Mouse (Mus musculus) liver, postnatal 0 days (tissue): Measurements from ENCODE around the gene Cpne8. TPM values are rescaled to one million over a fixed set of nuclear protein-coding genes. Genes with fewer than 3 reads are reported as not detected.
"Not testable (repeated sequence)": the region's sequence is repeated elsewhere in the genome, so short reads cannot be mapped to it uniquely, and the experiment has no call there.

ENCODE experiments used
- ATAC-seq: fragments of 200-750 bp; cut with Nextera tagmentation; 2 replicates; pipeline ENCODE4 v1.8.0; 2017; ENCODE audit warnings: mild to moderate bottlenecking, moderate library complexity
- DNase-seq: peaks from one replicate; pipeline ENCODE4 v3.0.0-alpha.2; 2016
- H3K27ac ChIP-seq: fragments of 300-500 bp; sonication (generic); 2 replicates; pipeline ENCODE4 v1.5.1; 2014; ENCODE audit warnings: antibody characterized with exemption, moderate library complexity, mild to moderate bottlenecking, low read depth
- H3K27me3 ChIP-seq: fragments of 300-500 bp; sonication (generic); 2 replicates; pipeline ENCODE4 v1.6.1; 2014; ENCODE audit warnings: low read length, control low read depth, mixed read lengths; ENCODE audit not compliant: insufficient read depth
- H3K36me3 ChIP-seq: fragments of 300-500 bp; sonication (generic); replicated peaks from 2 replicates; pipeline ENCODE4 v1.6.1; 2014; ENCODE audit warnings: mild to moderate bottlenecking, control low read depth, low read length, moderate library complexity, mixed read lengths; ENCODE audit not compliant: insufficient read depth
- H3K4me1 ChIP-seq: fragments of 300-500 bp; sonication (generic); 2 replicates; pipeline ENCODE4 v1.6.1; 2014; ENCODE audit warnings: antibody characterized with exemption, mild to moderate bottlenecking, control low read depth; ENCODE audit not compliant: insufficient read depth
- H3K4me2 ChIP-seq: fragments of 300-500 bp; sonication (generic); 2 replicates; pipeline ENCODE4 v1.6.1; 2014; ENCODE audit warnings: low read depth, mild to moderate bottlenecking, low read length, moderate library complexity, mixed read lengths
- H3K4me3 ChIP-seq: fragments of 300-500 bp; sonication (generic); 2 replicates; pipeline ENCODE4 v1.5.1; 2014; ENCODE audit warnings: low read depth, low read length
- H3K9ac ChIP-seq: fragments of 300-500 bp; sonication (generic); replicated peaks from 2 replicates; pipeline ENCODE4 v1.6.1; 2014; ENCODE audit warnings: mild to moderate bottlenecking, moderate library complexity
- H3K9me3 ChIP-seq: fragments of 300-500 bp; sonication (generic); 2 replicates; pipeline ENCODE4 v1.6.1; 2016; ENCODE audit warnings: mild to moderate bottlenecking, control low read depth, low read length, mixed read lengths
- CTCF ChIP-seq: sonication (generic); IDR thresholded peaks from 2 replicates; pipeline ENCODE4 v1.5.1; 2016; ENCODE audit warnings: antibody characterized with exemption, low read depth
- EP300 ChIP-seq: IDR thresholded peaks from 2 replicates; pipeline ENCODE4 v1.6.1; 2016; ENCODE audit warnings: antibody characterized with exemption, low read depth, mild to moderate bottlenecking
- WGBS: fragments of 180-500 bp; shearing (Covaris S2); extraction: QIAGEN DNeasy Blood & Tissue Kit; methylation state at CpG from one replicate; pipeline ENCODE4 v1.1.7; 2014; ENCODE audit not compliant: insufficient replicate concordance; 5-methylcytosine and 5-hydroxymethylcytosine counted together
- polyA plus RNA-seq: library from polyadenylated mRNA; unstranded; fragments of >200 nt; fragmentation: Nextera tagmentation; extraction: Ambion mirVana; gene quantifications from 2 replicates; pipeline ENCODE4 v1.2.1, GENCODE M21; 2015

Cpne8 gene
- polyA plus RNA-seq, 1 experiment from 2014 or later = 2.5 TPM

DNA sequence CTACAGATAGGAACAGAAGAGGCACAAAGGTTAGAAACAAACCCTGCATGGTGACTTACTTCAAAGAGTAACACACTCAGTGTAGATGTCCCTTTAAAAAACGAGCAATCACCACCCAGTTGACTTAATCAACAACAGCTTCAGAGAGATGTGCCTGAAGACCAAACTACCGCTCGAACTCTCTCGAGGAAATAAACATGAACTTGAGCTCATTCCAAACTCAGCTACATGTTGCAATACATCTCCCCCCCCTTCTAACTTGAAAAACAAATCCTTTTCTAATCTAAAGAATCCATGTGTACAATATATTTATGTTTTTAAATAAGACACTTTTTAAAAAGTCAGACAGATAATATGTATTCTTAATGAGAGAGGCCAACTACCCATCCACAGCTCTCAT, 59.5 kb downstream of the Cpne8 start:
- Histone ChIP-seq H3K4me2 (no peak overlapping the region), H3K4me3 (no peak overlapping the region), H3K4me1 (no peaks in the 10 kb centered on the region), H3K9ac (no peak overlapping the region), H3K9me3 (no peaks in the 10 kb centered on the region), H3K27ac (no peak overlapping the region), H3K27me3 (no peaks in the 10 kb centered on the region), H3K36me3 (no peaks in the 10 kb centered on the region)
- ATAC-seq = no peak
- no peak for DNase-seq
- TF ChIP-seq EP300 (no peak), CTCF (no peak)
- WGBS = 53% methylated on average over 4 of the region's 4 CpGs

GRCm38 (mm10) chr15:90616116-90616798, 63.0 kb downstream of the Cpne8 start:
- H3K27me3 ChIP-seq = no peaks in the 10 kb centered on the region
- no peaks in the 10 kb centered on the region for H3K36me3 ChIP-seq
- 67% methylated on average over 8 of the region's 8 CpGs for WGBS
- TF ChIP-seq CTCF (no peak), EP300 (no peak)
- no peak overlapping the region for H3K9ac ChIP-seq
- no peak for ATAC-seq
- H3K4me2 ChIP-seq = no peak overlapping the region
- H3K27ac ChIP-seq = no peak overlapping the region
- DNase-seq = no peak
- no peaks in the 10 kb centered on the region for H3K4me1 ChIP-seq
- no peak overlapping the region for H3K4me3 ChIP-seq
- H3K9me3 ChIP-seq = no peaks in the 10 kb centered on the region

GRCm38 (mm10) chr15:90610767-90611166, 68.5 kb downstream of the Cpne8 start:
- not testable (repeated sequence) for H3K36me3 ChIP-seq, ATAC-seq, H3K9me3 ChIP-seq, H3K4me2 ChIP-seq, H3K4me1 ChIP-seq, H3K27me3 ChIP-seq, DNase-seq, H3K4me3 ChIP-seq, H3K9ac ChIP-seq, H3K27ac ChIP-seq
- WGBS = 74% methylated on average over 4 of the region's 4 CpGs

GRCm38 (mm10) chr15:90609836-90610415, 69.3 kb downstream of the Cpne8 start:
- ATAC-seq (no peak), DNase-seq (no peak)
- Histone ChIP-seq H3K27me3 (no peaks in the 10 kb centered on the region), H3K36me3 (no peaks in the 10 kb centered on the region), H3K4me2 (no peak overlapping the region), H3K4me3 (no peak overlapping the region), H3K27ac (no peak overlapping the region), H3K4me1 (no peaks in the 10 kb centered on the region), H3K9me3 (no peaks in the 10 kb centered on the region), H3K9ac (no peak overlapping the region)
- 45% methylated on average over 4 of the region's 4 CpGs for WGBS
- no peak for TF ChIP-seq EP300
- TF ChIP-seq CTCF = no peak

GRCm38 (mm10) chr15:90608368-90608767, 70.9 kb downstream of the Cpne8 start:
- WGBS = 60% methylated on average over 3 of the region's 3 CpGs
- Histone ChIP-seq H3K27ac (no peak overlapping the region), H3K9me3 (no peaks in the 10 kb centered on the region), H3K36me3 (no peaks in the 10 kb centered on the region), H3K4me2 (no peak overlapping the region), H3K4me1 (no peaks in the 10 kb centered on the region), H3K9ac (no peak overlapping the region), H3K4me3 (no peak overlapping the region), H3K27me3 (no peaks in the 10 kb centered on the region)
- ATAC-seq (no peak), DNase-seq (no peak)
- TF ChIP-seq CTCF (no peak), EP300 (no peak)

DNA sequence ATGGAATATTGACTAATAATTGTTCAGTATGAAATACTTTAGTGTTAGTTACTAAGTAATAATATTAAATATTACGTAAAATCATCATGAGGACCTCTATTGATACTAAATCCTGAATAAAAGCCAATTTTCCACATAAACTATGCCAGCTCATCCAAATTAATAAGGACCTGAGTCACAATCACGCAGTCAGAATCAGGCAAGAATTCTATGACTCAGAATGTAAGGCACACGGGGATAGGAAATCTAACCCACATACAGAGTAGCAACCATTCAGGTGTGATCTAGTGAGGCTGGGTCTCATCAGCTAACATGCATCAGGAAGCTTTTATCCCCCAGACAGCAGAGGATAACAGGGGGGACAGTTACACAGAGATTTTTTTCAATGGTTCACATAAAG, 72.1 kb downstream of the Cpne8 start:
- Histone ChIP-seq H3K4me2 (no peak overlapping the region), H3K4me1 (no peaks in the 10 kb centered on the region), H3K36me3 (no peaks in the 10 kb centered on the region), H3K4me3 (no peak overlapping the region), H3K9me3 (no peaks in the 10 kb centered on the region), H3K27ac (no peak overlapping the region), H3K27me3 (no peaks in the 10 kb centered on the region), H3K9ac (no peak overlapping the region)
- WGBS = 72% methylated on average over 3 of the region's 3 CpGs
- DNase-seq = no peak
- no peak for TF ChIP-seq EP300
- TF ChIP-seq CTCF = no peak
- ATAC-seq = no peak

DNA sequence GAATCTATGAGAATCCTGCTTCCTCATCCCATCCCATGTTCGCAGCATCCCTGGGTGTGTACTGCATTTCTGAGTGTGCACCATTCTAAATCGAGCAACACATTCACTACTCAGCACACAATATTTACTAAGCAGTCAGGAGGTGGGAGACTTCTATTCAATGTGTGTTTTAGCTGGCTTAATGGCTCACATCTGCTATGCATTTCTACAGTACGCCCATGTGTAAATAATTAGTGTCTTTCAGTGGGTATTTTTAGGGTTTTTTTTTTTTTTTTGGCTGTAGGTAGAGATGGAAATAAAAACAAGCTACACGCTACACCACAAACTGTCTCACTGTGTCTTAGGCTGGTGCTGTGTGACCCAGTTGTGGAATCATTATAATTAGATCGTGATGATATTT, 75.6 kb downstream of the Cpne8 start:
- WGBS = 76% methylated on average over 5 of the region's 5 CpGs
- DNase-seq = no peak

More for the DNA sequence above, 75.6 kb downstream of the Cpne8 start:
- TF ChIP-seq EP300 = no peak
- no peak for TF ChIP-seq CTCF
- H3K9ac ChIP-seq = no peak overlapping the region
- H3K27ac ChIP-seq = no peak overlapping the region
- no peaks in the 10 kb centered on the region for H3K36me3 ChIP-seq
- H3K4me2 ChIP-seq = no peak overlapping the region
- no peaks in the 10 kb centered on the region for H3K27me3 ChIP-seq
- no peak for ATAC-seq
- H3K4me3 ChIP-seq = no peak overlapping the region
- no peaks in the 10 kb centered on the region for H3K4me1 ChIP-seq
- no peaks in the 10 kb centered on the region for H3K9me3 ChIP-seq
